Mouse (Mus musculus) neutrophil, adult 65 days (primary cell): ENCODE measurements around the gene Slc44a5. TPM values are rescaled to one million over a fixed set of nuclear protein-coding genes. Genes with fewer than 3 reads are reported as not detected.

Experiments used
- total RNA-seq: library from RNA; stranded (reverse); gene quantifications from 2 replicates; pipeline ENCODE4 v1.2.4, GENCODE M21; 2023

Gene Slc44a5
- not detected in 2 replicates for total RNA-seq

GRCm38 (mm10) chr3:153973171-153973948 is at the start of gene Slc44a5:
Slc44a5 (plus strand) TSS chr3:153973436.

GRCm38 (mm10) chr3:153944335-153944990 is 28.8 kb upstream of the Slc44a5 start, which contains the start of gene Acadm:
Acadm (minus strand) TSS chr3:153944632.

Other genes starting within 250 kb of the Slc44a5 start
- gene St6galnac3, start 248.3 kb upstream of the Slc44a5 start, total RNA-seq = 0.27 and 1.2 TPM in 2 replicates
- not detected in 2 replicates for gene Asb17, start 129.2 kb upstream of the Slc44a5 start, total RNA-seq
- gene Msh4, start 67.3 kb upstream of the Slc44a5 start, total RNA-seq = 0.18 and 0.22 TPM in 2 replicates
- gene Rabggtb, start 60.4 kb upstream of the Slc44a5 start, total RNA-seq = 22.8 and 27.3 TPM in 2 replicates
- 24.6 and 36.3 TPM in 2 replicates for gene Acadm, start 28.8 kb upstream of the Slc44a5 start, total RNA-seq